Mouse (Mus musculus) kidney, adult 8-10 months (tissue): Measurements from ENCODE around the gene Nppc.

ENCODE experiments used
- DNase-seq, 2 experiments: peaks; one replicate each; pipeline ENCODE4 v3.0.0; 2022

The Nppc gene

GRCm38 (mm10) chr1:86650272-86650671, 20.1 kb downstream of the Nppc start:
- peak; percentile 28 to 41 for DNase-seq

DNA sequence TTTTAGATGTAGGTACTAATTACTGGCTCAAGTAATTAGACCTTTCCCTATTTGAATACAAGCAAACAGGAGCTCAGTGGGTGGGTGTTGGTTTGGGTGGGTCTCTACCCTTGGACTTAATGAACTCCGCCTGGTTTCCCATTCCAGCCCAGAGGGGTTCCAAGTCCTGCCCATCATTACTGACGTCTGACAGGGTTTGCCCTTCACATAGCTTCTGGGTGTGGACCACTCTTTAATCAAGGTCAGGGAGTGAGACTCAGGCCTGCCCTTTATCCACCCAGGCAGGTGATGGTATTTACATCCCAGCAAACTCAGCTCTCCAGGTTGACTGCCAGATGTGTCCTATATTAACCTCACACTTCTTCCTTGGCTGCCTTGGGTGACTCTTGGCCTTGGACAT, 22.9 kb downstream of the Nppc start:
- no peak for DNase-seq

- DNase-seq: no peak
Observed at GRCm38 (mm10) chr1:86643101-86643809, 27.1 kb downstream of the Nppc start.

DNA sequence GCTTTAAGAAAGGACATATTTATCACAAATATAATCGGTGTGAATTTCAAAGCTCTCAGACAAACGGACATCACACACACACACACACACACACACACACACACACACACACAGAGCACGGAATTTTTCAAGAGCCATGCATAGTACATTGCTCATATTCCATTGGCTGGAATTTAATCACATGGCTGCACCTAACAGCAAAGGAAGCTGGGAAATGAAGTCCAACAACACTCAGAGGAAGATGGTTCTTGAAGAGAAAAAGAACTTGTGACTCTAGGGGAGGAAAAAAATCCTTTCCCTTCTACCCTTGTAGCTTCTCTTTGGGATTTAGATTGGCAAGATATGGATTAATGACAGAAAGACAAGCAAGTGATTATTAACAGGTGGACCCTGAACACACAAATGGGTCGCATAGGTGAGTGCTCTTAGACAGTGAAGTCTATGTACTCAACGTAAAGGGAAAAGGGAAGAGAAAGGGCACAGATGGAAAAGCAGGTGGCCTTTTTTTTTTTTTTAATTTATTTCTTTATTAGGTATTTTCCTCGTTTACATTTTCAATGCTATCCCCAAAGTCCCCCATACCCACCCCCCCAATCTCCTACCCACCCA, 35.5 kb downstream of the Nppc start:
- DNase-seq: no peak

DNA sequence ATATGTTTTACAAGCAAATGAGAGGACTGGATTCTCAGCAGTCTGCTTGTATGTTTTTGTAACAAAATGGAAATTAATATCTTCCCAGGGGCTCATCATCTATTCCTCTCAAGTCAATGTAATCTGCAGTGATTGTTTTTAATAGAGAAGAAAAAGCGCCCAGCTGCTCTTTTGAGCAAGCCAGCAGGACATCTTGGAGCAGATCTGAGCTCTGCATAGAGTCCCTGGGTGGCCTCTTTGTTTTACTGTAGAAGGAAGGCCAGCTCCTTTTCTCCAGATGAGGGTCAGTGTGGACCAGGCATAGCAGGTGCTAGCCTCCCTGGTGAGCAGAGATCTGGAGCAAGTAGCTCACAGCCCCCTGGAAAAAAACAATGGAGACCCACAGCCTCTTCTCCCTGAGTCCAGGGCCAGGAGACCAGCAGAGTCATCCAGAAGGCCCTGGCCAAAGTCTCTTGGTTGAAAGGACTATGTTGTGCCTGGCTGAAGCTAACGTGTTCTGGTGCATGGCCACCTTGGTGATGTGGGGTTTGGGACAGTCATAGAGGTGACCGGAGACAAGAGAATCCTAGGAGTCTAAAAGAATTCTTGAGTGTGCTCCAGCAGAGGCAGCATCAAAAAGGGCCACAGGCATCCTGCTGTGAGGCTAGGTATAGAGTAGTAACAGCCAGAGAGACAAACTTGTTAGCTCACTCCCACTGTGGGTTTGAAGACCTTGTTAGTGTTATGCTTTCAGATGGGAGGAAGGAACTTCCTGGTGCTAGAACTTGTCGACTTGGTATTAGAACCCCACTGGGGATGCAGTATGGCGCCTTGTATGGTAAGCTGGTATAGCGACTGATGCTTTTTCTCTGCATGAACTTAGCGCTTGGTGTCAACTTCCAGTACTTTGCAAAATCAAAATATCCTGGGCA, 36.3 kb downstream of the Nppc start:
- DNase-seq: no peak

- DNase-seq: no peak
Observed at GRCm38 (mm10) chr1:86633434-86633833, 36.9 kb downstream of the Nppc start.

DNA sequence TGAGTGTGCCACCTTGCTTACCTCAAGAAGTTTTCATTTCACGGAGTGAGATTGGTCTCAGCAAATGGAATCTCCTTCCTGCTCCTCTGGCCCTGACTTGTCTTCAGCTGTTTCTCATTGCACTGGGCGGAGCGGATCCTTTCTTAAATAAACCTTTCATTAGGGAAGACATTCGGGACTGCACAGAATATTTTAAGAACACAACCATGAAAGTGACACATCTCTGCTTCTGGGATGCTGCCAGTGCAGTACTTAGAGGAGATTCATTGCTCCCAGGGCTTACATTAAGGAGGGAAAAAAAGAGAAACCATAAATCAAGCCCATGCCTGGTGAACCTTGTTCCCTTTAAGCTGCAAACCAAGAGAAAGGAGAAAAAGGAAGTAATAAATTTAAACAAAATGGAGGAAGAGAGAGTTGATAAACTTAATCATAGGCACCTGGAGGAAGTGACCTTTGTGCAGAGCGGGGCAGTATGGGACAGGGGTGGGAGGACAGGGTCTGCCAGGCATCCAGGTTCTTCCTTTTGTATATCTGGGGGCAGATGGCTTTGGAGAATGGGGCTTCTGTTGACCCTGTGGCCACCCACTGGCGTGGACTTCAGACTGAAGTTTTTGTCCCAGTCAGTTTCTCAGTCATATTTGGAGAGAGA, 37.5 kb downstream of the Nppc start:
- DNase-seq: no peak

GRCm38 (mm10) chr1:86630527-86630926, 39.8 kb downstream of the Nppc start:
- no peak for DNase-seq

DNA sequence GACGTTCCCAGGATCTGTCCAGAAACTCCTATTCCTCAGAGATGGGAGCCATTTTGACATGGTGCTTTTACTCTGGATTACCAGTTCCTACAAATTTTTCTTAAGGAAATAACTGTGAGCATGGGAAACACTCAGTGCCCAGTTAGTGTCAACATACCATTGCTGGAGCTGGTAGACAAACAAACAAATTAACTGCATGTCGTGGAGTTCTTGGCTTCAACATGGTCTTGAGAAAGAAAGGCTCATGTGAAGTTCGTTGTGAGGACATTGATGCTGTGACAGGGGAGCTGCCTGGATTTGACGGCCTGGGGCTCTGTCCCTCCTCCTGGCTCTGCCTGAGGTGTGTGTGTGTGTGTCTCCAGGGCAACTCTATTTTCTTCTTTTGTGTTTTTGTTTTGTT, 40.4 kb downstream of the Nppc start:
- no peak for DNase-seq

- peak; percentile 20 to 35 for DNase-seq
Observed at GRCm38 (mm10) chr1:86628270-86628669, 42.1 kb downstream of the Nppc start.

GRCm38 (mm10) chr1:86623001-86624000, 47.1 kb downstream of the Nppc start:
- no peak for DNase-seq

DNA sequence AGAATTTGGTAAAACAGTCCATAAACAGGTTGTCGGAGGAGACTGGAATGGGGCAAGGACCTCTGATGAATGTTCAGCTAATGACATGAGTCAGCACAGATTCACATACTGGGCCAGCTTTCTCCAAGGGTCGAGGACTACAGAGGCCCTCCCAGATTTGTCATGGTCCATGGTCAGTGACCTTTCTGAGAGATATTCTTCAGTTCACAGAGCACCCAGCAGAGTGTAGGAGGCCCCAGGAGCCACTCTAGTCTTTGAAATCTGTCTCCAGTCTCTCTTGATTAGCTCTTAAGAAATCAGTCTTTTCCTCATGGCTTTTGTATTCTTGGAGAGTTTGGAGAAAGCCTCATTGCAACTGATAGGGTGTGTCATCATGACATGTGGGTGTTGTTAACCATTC, 48.1 kb downstream of the Nppc start:
- peak in 1 of 2 experiments; percentile 31 for DNase-seq

DNA sequence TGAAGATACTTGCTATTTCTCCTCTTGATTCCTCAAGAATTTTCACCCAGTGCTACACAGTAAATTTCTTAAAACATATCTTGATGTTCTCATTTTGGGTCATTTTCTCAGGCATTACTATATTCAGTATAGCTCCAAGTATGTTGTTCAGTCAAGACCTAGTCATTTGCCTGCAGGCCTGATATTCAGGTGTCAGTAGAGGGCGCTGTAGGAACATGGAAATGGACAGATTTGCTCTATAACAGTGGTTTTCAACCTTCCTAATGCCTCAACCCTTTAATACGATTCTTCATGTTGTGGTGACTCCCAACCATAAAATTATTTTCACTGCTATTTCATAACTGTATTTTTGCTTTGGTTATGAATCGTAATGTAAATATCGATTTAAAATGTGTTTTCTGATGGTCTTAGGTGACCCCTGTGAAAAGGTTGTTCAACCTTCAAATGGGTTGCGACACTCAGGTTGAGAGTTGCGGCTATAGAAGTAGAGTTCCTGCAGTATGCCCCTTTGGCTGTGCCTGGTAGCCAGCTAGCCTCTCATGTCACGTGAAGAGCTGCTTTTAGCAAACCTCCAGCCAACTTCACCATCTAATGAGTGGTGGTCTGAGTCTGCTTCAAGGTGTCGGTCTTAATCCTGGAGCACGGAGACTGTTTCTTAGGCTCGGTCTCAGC, 51.8 kb downstream of the Nppc start:
- DNase-seq: peak; percentile 26 to 69
